Mouse (Mus musculus): ENCODE measurements at regions not wholly inside any gene's neighbourhood (a gene's known extent, or its start where the extent isn't known, plus 50 kb on each side); places are given as distances from the start of the nearest gene placed in this dataset.
"Not testable (repeated sequence)": the region's sequence is repeated elsewhere in the genome, so short reads cannot be mapped to it uniquely, and the experiment has no call there.

GRCm38 (mm10) chr4:66691598-66692220 is 135.7 kb upstream of the Tlr4 start:
- DNase-seq (ENCODE audit: low read depth), result no peak

GRCm38 (mm10) chr4:66693982-66694578 is 133.3 kb upstream of the Tlr4 start:
- no peak for DNase-seq (ENCODE audit: low read depth)

DNA sequence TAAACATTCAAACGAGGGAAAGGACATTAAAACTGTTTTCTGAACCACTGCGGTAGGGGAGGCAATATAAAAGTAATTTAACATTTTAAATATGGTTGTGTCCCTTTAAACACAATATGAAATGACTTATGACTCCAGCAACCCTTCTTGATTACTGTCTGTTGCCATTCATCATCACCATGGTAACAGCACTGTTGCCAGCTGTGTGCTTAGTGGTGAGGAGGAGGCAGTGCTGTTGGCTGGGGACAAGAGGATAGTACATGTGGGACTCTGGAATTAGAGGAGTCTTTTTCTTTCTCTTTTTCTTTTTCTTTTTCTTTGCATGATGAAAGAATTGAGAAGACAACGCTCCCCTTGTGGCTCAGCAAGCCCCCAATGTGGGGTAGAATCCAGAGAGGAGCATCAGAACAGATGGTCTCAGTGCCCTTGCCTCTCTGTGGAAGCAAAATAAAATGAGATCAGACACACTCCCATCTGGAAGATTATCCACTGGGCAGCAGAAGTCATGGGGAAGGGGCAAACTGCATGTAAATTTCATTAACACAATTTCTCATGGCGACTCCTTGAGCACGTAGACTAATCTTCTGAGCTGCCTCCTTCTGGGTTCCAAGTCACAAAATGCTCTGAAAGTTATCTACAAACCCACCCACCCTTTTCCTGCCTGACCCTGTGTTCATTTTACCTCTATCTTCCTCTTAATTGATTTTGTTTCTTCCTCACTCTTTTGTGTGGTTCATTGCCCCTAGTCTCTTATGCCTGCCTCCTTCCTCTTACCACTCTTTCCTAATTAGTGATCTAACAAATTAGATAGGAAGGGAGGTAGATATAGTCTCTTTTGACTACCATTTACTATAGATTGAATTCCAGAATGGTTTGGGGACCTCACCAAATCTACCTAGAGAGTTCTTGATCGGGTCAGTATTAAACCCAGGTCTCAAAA is 111.3 kb upstream of the Tlr4 start:
- DNase-seq (ENCODE audit: low read depth), result no peak

DNA sequence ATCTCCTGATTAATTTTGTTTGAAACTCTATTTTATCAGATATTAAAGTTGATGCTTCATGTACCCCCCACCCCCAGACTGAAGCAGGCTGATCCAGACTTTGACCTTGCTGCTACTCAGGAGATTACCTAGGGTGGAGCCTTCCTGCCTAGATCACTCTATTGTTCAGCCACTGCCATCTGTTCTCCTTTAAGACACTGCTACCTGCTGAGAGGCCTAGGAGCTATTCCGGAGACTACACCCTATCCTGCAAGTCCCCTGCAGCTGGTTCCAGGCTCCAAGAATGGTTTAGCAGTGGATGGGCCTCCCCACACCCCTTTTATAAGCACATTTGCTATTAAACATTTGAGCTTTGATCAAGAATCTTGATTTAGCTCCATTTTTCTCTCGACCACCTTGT is 90.0 kb upstream of the Tlr4 start:
- DNase-seq (ENCODE audit: low read depth), result no peak

GRCm38 (mm10) chr4:66743421-66743820 is 84.0 kb upstream of the Tlr4 start:
- DNase-seq (ENCODE audit: low read depth), result not testable (repeated sequence)

GRCm38 (mm10) chr4:66768762-66769161 is 58.6 kb upstream of the Tlr4 start:
- DNase-seq (ENCODE audit: low read depth), result peak; percentile 5
